Comparison of ENCODE assay signal across 8 mouse cellular contexts in genomic region chr9:62362835-62363385, GRCm38 (mm10). TPM values are rescaled to one million over a fixed set of nuclear protein-coding genes. Genes with fewer than 3 reads are reported as not detected.
DNase-seq lines count a peak whose midpoint lies in the region; ATAC-seq and TF ChIP-seq lines count a peak whose summit lies in the region.

No protein-coding gene starts in this region.

- H3K27ac ChIP-seq in heart, embryonic 11.5 days (ENCODE audit: low read depth, low read length), result 0 out of 2 replicates have a peak overlapping the region, but pooled peaks have one; percentile 57
- peak overlapping the region; percentile 79 for H3K27ac ChIP-seq in embryonic facial prominence, embryonic 13.5 days
- peak overlapping the region; percentile 44; the same call in 1 of the 2 replicates for H3K27ac ChIP-seq in intestine, embryonic 14.5 days (ENCODE audit: low read depth)
- peak overlapping the region; percentile 71; the same call in 1 of the 2 replicates for H3K27ac ChIP-seq in midbrain, embryonic 15.5 days
- H3K27ac ChIP-seq in kidney, adult 2 months (ENCODE audit: insufficient read depth, low read depth, low read length), result no peak overlapping the region

- H3K36me3 ChIP-seq in heart, embryonic 11.5 days (ENCODE audit: control insufficient read depth, insufficient read depth, low read length), result 0 out of 2 replicates have a peak, but pooled peaks cover 3% of the 10 kb centered on the region
- peaks cover 12% of the 10 kb centered on the region; the same call in 1 of the 2 replicates for H3K36me3 ChIP-seq in embryonic facial prominence, embryonic 13.5 days
- 0 out of 2 replicates have a peak, but pooled peaks cover 4% of the 10 kb centered on the region for H3K36me3 ChIP-seq in intestine, embryonic 14.5 days (ENCODE audit: control insufficient read depth, insufficient read depth, low read length)
- H3K36me3 ChIP-seq in midbrain, embryonic 15.5 days (replicated peaks), result no peaks in the 10 kb centered on the region
- H3K36me3 ChIP-seq in kidney, adult 2 months (ENCODE audit: control insufficient read depth, insufficient read depth, low read length), result no peaks in the 10 kb centered on the region

- DNase-seq in heart, postnatal 36 days, result no peak
- no peak for DNase-seq in intestine, embryonic 14.5 days (ENCODE audit: low spot score)
- no peak for DNase-seq in adrenal gland, postnatal 36 days
- DNase-seq in left cerebral cortex, postnatal 36 days (ENCODE audit: low spot score in 2 of 2), result no peak
- no peak for DNase-seq in kidney, adult 2 months

- H3K9me3 ChIP-seq in heart, embryonic 11.5 days (replicated peaks; ENCODE audit: control insufficient read depth, low read length), result no peaks in the 10 kb centered on the region
- H3K9me3 ChIP-seq in embryonic facial prominence, embryonic 13.5 days, result no peaks in the 10 kb centered on the region
- no peaks in the 10 kb centered on the region for H3K9me3 ChIP-seq in intestine, embryonic 14.5 days (ENCODE audit: control insufficient read depth, low read length)
- no peaks in the 10 kb centered on the region for H3K9me3 ChIP-seq in midbrain, embryonic 15.5 days

- 17% methylated on average over 11 of the region's 11 CpGs for WGBS in heart, embryonic 11.5 days (ENCODE audit: insufficient replicate concordance)
- WGBS in embryonic facial prominence, embryonic 13.5 days, result 34% methylated on average over 11 of the region's 11 CpGs
- 43% methylated on average over 11 of the region's 11 CpGs for WGBS in intestine, embryonic 14.5 days
- 39% methylated on average over 11 of the region's 11 CpGs for WGBS in midbrain, embryonic 15.5 days
- WGBS in kidney, adult 2 months, result 60% methylated on average over 11 of the region's 11 CpGs

- H3K27me3 ChIP-seq in heart, embryonic 11.5 days (ENCODE audit: control insufficient read depth, insufficient read depth, low read length), result no peaks in the 10 kb centered on the region
- H3K27me3 ChIP-seq in embryonic facial prominence, embryonic 13.5 days, result no peaks in the 10 kb centered on the region
- H3K27me3 ChIP-seq in intestine, embryonic 14.5 days (replicated peaks; ENCODE audit: control insufficient read depth, insufficient read depth, low read length), result no peaks in the 10 kb centered on the region
- H3K27me3 ChIP-seq in midbrain, embryonic 15.5 days (replicated peaks), result no peaks in the 10 kb centered on the region
- H3K27me3 ChIP-seq in kidney, adult 2 months (replicated peaks; ENCODE audit: control insufficient read depth, insufficient read depth, low read length), result no peaks in the 10 kb centered on the region

- intact Hi-C loops in heart, postnatal 36 days (cut with DNase I), result loop anchor here (2.0 kb wide), 1 partner anchor 18 kb away; no protein-coding TSS in a partner anchor
- intact Hi-C loops in left cerebral cortex, postnatal 36 days (cut with DNase I), result loop anchor here (2.0 kb wide), 1 partner anchor 18 kb away; no protein-coding TSS in a partner anchor

- H3K4me1 ChIP-seq in heart, embryonic 11.5 days (ENCODE audit: control insufficient read depth, insufficient read depth, low read length), result peaks cover 82% of the 10 kb centered on the region
- peaks cover 98% of the 10 kb centered on the region for H3K4me1 ChIP-seq in embryonic facial prominence, embryonic 13.5 days
- peaks cover 59% of the 10 kb centered on the region for H3K4me1 ChIP-seq in intestine, embryonic 14.5 days (replicated peaks; ENCODE audit: control insufficient read depth, insufficient read depth, low read length)
- H3K4me1 ChIP-seq in midbrain, embryonic 15.5 days, result peaks cover 62% of the 10 kb centered on the region
- peaks cover 54% of the 10 kb centered on the region for H3K4me1 ChIP-seq in kidney, adult 2 months (ENCODE audit: control insufficient read depth, insufficient read depth, low read length)

- peak overlapping the region; percentile 62; the same call in 1 of the 2 replicates for H3K9ac ChIP-seq in heart, embryonic 11.5 days (ENCODE audit: low read depth, low read length)
- H3K9ac ChIP-seq in embryonic facial prominence, embryonic 13.5 days, result peak overlapping the region; percentile 68
- 0 out of 2 replicates have a peak overlapping the region, but pooled peaks have one; percentile 0 for H3K9ac ChIP-seq in intestine, embryonic 14.5 days (ENCODE audit: low read length)
- 0 out of 2 replicates have a peak overlapping the region, but pooled peaks have one; percentile 47 for H3K9ac ChIP-seq in midbrain, embryonic 15.5 days

- TF ChIP-seq CTCF in kidney, adult 2 months (conservative IDR thresholded peaks at IDR 0.05; ENCODE audit: insufficient read depth, insufficient read length, low read depth, low read length), result no peak

- H3K4me3 ChIP-seq in heart, embryonic 11.5 days (ENCODE audit: low read depth, low read length), result no peak overlapping the region
- H3K4me3 ChIP-seq in embryonic facial prominence, embryonic 13.5 days, result peak overlapping the region; percentile 33; the same call in 1 of the 2 replicates
- H3K4me3 ChIP-seq in intestine, embryonic 14.5 days (ENCODE audit: low read depth, low read length), result no peak overlapping the region
- H3K4me3 ChIP-seq in midbrain, embryonic 15.5 days, result peak overlapping the region; percentile 37
- no peak overlapping the region for H3K4me3 ChIP-seq in kidney, adult 2 months (ENCODE audit: insufficient read depth, low read depth, low read length)

- no peak for ATAC-seq in heart, embryonic 11.5 days (replicated peaks; ENCODE audit: insufficient number of reproducible peaks, low FRiP score, low TSS enrichment)
- no peak for ATAC-seq in embryonic facial prominence, embryonic 13.5 days (ENCODE audit: insufficient number of reproducible peaks, insufficient read depth, low FRiP score, low TSS enrichment, low read depth)
- ATAC-seq in intestine, embryonic 14.5 days (replicated peaks; ENCODE audit: low FRiP score, low TSS enrichment, low read depth), result no peak
- ATAC-seq in midbrain, embryonic 15.5 days (replicated peaks), result no peak

- H3K4me2 ChIP-seq in heart, embryonic 11.5 days, result peak overlapping the region; percentile 67
- peak overlapping the region; percentile 62 for H3K4me2 ChIP-seq in embryonic facial prominence, embryonic 13.5 days
- H3K4me2 ChIP-seq in intestine, embryonic 14.5 days (ENCODE audit: low read length), result peak overlapping the region; percentile 53
- peak overlapping the region; percentile 69 for H3K4me2 ChIP-seq in midbrain, embryonic 15.5 days

- no peak for TF ChIP-seq POLR2A in kidney, adult 2 months (IDR thresholded peaks at IDR 0.05; ENCODE audit: low read depth, low read length)

RNA-seq across cellular contexts. Expression of gene Anp32a, which starts 21.8 kb away (rescaled TPM):
- 108 and 120 TPM in 2 replicates for polyA plus RNA-seq in heart, embryonic 11.5 days (2014; fragmentation: Nextera tagmentation; extraction: Ambion mirVana)
- total RNA-seq in heart, postnatal 36 days (2021), result 100 to 1,000 TPM; 206 to 209 TPM
- polyA plus RNA-seq in embryonic facial prominence, embryonic 13.5 days (2015; fragmentation: Nextera tagmentation; extraction: Ambion mirVana), result 237 and 292 TPM in 2 replicates
- 99.8 and 103 TPM in 2 replicates for polyA plus RNA-seq in intestine, embryonic 14.5 days (2014; fragmentation: Nextera tagmentation; extraction: Ambion mirVana)
- polyA plus RNA-seq in midbrain, embryonic 15.5 days (2015; fragmentation: Nextera tagmentation; extraction: Ambion mirVana), result 103 and 107 TPM in 2 replicates
- 100 to 1,000 TPM; 297 to 341 TPM for total RNA-seq in adrenal gland, postnatal 36 days (2021)
- 100 to 1,000 TPM; 232 to 281 TPM for total RNA-seq in left cerebral cortex, postnatal 36 days (2021)
- 32.0 and 61.3 TPM in 2 replicates for polyA plus RNA-seq in kidney, adult 2 months (2012; rRNA removed)

Comparison
In these comparisons a context has a peak if more than half of its experiments do, and no peak if none do; other contexts are left out.
1. H3K4me3 ChIP-seq: peak in embryonic facial prominence, embryonic 13.5 days (single experiment) and midbrain, embryonic 15.5 days (single experiment); none in heart, embryonic 11.5 days (single experiment), intestine, embryonic 14.5 days (single experiment) and kidney, adult 2 months (single experiment).
2. H3K9ac ChIP-seq: peak in every context shown above with its lines; median percentile 68 in embryonic facial prominence, embryonic 13.5 days; 62 in heart, embryonic 11.5 days; 47 in midbrain, embryonic 15.5 days; 0 in intestine, embryonic 14.5 days.
3. Peak in every context shown above with its lines, with median percentiles within 50 percentile points of each other: H3K4me2 ChIP-seq.